Mouse (Mus musculus) limb, embryonic 14.5 days (tissue): ENCODE measurements around the gene Tmem266. TPM values are rescaled to one million over a fixed set of nuclear protein-coding genes. Genes with fewer than 3 reads are reported as not detected.

ENCODE experiments used
- ATAC-seq: fragments of 200-750 bp; cut with Nextera tagmentation; 2 replicates; pipeline ENCODE4 v1.8.0; 2017; ENCODE audit warnings: low read depth, moderate number of reproducible peaks, moderate TSS enrichment; ENCODE audit not compliant: low FRiP score
- DNase-seq: peaks from one replicate; pipeline ENCODE4 v3.0.0-alpha.2; 2015; ENCODE audit warnings: low spot score
- H3K27ac ChIP-seq: fragments of 300-500 bp; sonication (generic); replicated peaks from 2 replicates; pipeline ENCODE4 v1.5.1; 2014; ENCODE audit warnings: low read depth, mild to moderate bottlenecking, low read length, moderate library complexity, mixed read lengths
- H3K27me3 ChIP-seq: fragments of 300-500 bp; sonication (generic); 2 replicates; pipeline ENCODE4 v1.6.1; 2014; ENCODE audit warnings: low read length, mixed read lengths; ENCODE audit not compliant: control insufficient read depth, insufficient read depth
- H3K36me3 ChIP-seq: fragments of 300-500 bp; sonication (generic); 2 replicates; pipeline ENCODE4 v1.6.1; 2014; ENCODE audit warnings: mild to moderate bottlenecking, low read length, moderate library complexity, mixed read lengths; ENCODE audit not compliant: control insufficient read depth, insufficient read depth
- H3K4me1 ChIP-seq: fragments of 300-500 bp; sonication (generic); 2 replicates; pipeline ENCODE4 v1.6.1; 2014; ENCODE audit warnings: antibody characterized with exemption, low read length, mixed read lengths; ENCODE audit not compliant: control insufficient read depth, insufficient read depth
- H3K4me2 ChIP-seq: fragments of 300-500 bp; sonication (generic); replicated peaks from 2 replicates; pipeline ENCODE4 v1.6.1; 2014; ENCODE audit warnings: low read depth, mild to moderate bottlenecking, low read length, moderate library complexity; ENCODE audit not compliant: severe bottlenecking
- H3K4me3 ChIP-seq: fragments of 300-500 bp; sonication (generic); replicated peaks from 2 replicates; pipeline ENCODE4 v1.5.1; 2014; ENCODE audit warnings: low read length
- H3K9ac ChIP-seq: fragments of 300-500 bp; sonication (generic); 2 replicates; pipeline ENCODE4 v1.6.1; 2014; ENCODE audit warnings: mild to moderate bottlenecking, low read depth, low read length, moderate library complexity; ENCODE audit not compliant: severe bottlenecking
- H3K9me3 ChIP-seq: fragments of 300-500 bp; sonication (generic); 2 replicates; pipeline ENCODE4 v1.6.1; 2016; ENCODE audit warnings: low read length; ENCODE audit not compliant: control insufficient read depth
- POLR2A ChIP-seq: fragments of 200-500 bp; IDR thresholded peaks from 2 replicates; pipeline ENCODE4 v1.8.0; 2012; ENCODE audit warnings: inconsistent platforms, mild to moderate bottlenecking, moderate library complexity, borderline replicate concordance; ENCODE audit not compliant: insufficient read depth, insufficient read length; ENCODE audit errors: extremely low read depth
- WGBS: fragments of 180-500 bp; shearing (Covaris S2); extraction: QIAGEN DNeasy Blood & Tissue Kit; methylation state at CpG from one replicate; pipeline ENCODE4 v1.1.7; 2014; 5-methylcytosine and 5-hydroxymethylcytosine counted together
- polyA plus RNA-seq, 2 experiments: library from polyadenylated mRNA; depleted of rRNA in 1 of 2; stranded (reverse) in 1 of 2; unstranded in 1 of 2; fragments of >200 nt; fragmentation: Nextera tagmentation in 1 of 2; extraction: Ambion mirVana in 1 of 2; gene quantifications; 2 replicates each; pipeline versions ENCODE4 v1.2.1 to v1.2.3; 2012 to 2014

The Tmem266 gene
- polyA plus RNA-seq, 2 experiments = 0.40 to 1.3 TPM

DNA sequence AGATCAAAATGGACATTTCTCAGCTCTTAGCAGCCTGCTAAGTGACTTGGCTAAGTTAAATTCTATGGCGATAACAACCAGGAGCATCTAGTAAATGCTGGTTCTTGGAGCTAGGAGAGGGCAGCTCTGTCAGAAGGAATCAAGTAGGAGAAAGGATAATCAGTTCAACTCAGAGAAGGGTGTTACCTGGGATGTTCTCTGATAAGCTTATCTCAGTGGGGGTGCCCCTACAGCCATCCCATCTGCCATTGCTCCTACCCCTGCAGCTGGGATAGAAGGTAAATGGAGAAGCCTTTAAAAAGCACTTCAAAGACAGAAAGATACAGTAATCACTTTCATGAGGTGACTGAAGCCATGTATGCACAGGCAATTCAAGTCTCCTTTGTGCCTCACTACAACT lies 126.2 kb downstream of the Tmem266 start:
- Histone ChIP-seq H3K4me3 (no peak overlapping the region), H3K27me3 (no peaks in the 10 kb centered on the region), H3K9ac (no peak overlapping the region), H3K4me1 (peaks cover 19% of the 10 kb centered on the region), H3K36me3 (no peaks in the 10 kb centered on the region; the same call in 1 of the 2 replicates), H3K4me2 (no peak overlapping the region), H3K27ac (no peak overlapping the region), H3K9me3 (no peaks in the 10 kb centered on the region)
- ATAC-seq (no peak), DNase-seq (no peak)
- 94% methylated on average over 1 of the region's 1 CpGs for WGBS
- no peak for TF ChIP-seq POLR2A

DNA sequence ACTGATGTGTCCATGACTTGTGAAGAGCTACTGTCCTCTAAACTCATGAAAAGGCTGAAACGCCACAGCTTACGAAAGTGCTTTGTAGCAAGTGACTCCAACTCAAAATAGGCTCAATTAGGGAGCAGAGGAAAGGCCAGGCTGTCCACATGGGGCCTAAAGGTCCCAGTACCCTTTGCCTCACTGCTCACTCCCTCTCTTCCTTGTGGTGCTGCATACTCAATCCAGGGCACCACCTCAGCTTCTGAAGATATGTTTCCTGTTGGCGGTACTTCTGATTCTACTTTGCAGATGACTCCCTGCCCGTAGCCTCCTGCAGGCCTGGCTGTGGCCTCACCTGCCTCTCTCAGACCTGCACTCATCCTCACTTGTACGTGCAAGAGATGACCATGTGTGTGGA lies 126.7 kb downstream of the Tmem266 start:
- H3K27ac ChIP-seq = no peak overlapping the region
- ATAC-seq = no peak
- DNase-seq = no peak
- TF ChIP-seq POLR2A = no peak
- H3K27me3 ChIP-seq = no peaks in the 10 kb centered on the region
- 92% methylated on average over 5 of the region's 5 CpGs for WGBS
- no peaks in the 10 kb centered on the region; the same call in 1 of the 2 replicates for H3K36me3 ChIP-seq
- H3K9ac ChIP-seq = no peak overlapping the region
- no peaks in the 10 kb centered on the region for H3K9me3 ChIP-seq
- no peak overlapping the region for H3K4me3 ChIP-seq
- no peak overlapping the region for H3K4me2 ChIP-seq
- H3K4me1 ChIP-seq = peaks cover 15% of the 10 kb centered on the region

DNA sequence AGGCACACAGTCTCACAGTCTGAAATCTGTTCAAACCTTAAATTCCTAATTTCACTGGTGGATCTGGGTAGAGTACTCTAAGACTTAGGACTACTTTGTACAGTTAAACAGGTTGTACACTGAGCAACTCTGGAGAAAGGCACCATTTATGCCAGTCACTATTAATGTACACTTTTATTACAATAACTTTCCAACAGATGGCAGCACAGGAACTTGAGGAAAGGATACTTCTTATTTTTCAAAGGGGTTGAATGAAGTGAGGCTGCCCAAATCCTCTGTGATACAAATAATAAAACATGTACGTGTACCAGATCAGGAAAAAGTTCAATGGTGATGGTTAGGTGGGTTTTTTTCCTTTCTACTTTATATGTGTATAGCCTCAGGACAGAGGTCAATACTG lies 141.7 kb downstream of the Tmem266 start:
- no peaks in the 10 kb centered on the region for H3K27me3 ChIP-seq
- WGBS = 48% methylated on average over 1 of the region's 1 CpGs
- no peak for TF ChIP-seq POLR2A
- no peaks in the 10 kb centered on the region for H3K9me3 ChIP-seq
- H3K4me2 ChIP-seq = no peak overlapping the region
- H3K27ac ChIP-seq = no peak overlapping the region
- no peaks in the 10 kb centered on the region for H3K4me1 ChIP-seq
- H3K9ac ChIP-seq = no peak overlapping the region
- no peak for ATAC-seq
- no peak overlapping the region for H3K4me3 ChIP-seq
- H3K36me3 ChIP-seq = peaks cover 3% of the 10 kb centered on the region; the same call in 1 of the 2 replicates
- peak; percentile 54 for DNase-seq

DNA sequence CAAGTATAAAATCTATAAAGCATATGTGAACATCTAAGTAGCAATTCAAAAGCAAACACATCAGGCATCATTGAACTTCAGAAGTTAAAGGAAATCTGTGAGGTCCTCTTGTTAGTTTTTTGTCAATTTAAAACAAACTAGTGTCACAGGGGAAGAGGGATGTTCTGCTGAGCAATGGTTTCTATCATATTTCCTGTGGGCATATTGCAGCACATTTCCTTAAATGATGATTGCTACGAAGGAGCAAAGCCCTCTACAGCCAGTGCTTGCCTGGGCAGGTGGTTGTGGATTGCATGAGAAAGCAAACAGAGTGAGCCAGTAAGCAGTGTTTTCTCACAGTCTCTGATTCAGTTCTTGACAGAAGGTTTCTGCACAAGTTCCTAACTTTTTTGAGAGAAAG lies 149.4 kb downstream of the Tmem266 start:
- Histone ChIP-seq H3K27me3 (no peaks in the 10 kb centered on the region), H3K4me2 (no peak overlapping the region), H3K9me3 (no peaks in the 10 kb centered on the region), H3K9ac (no peak overlapping the region), H3K4me1 (no peaks in the 10 kb centered on the region), H3K36me3 (peaks cover 6% of the 10 kb centered on the region; the same call in 1 of the 2 replicates), H3K4me3 (no peak overlapping the region), H3K27ac (no peak overlapping the region)
- no peak for ATAC-seq
- WGBS = 56% methylated on average over 1 of the region's 1 CpGs
- TF ChIP-seq POLR2A = no peak
- no peak for DNase-seq

DNA sequence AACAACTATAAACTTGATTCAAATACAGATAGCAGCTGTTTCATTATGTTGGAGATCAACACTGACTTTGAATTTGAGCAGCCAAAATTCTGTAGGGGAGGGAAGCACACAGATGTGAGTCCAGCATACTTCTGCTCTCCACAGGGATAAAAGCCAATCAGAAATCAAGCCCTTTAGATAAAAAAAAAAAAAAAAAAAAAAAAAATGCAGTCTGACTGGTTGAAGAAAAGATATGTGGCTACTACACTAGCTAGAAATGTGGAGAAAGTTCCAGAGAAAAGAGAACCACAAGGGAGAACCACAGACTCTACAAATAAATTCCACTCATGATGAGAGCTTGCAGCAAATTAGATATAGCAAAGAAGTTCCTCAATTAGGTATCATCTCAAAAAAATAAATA lies 152.0 kb downstream of the Tmem266 start:
- H3K4me2 ChIP-seq = no peak overlapping the region
- no peak for DNase-seq
- H3K27ac ChIP-seq = no peak overlapping the region
- H3K9ac ChIP-seq = no peak overlapping the region
- no peak overlapping the region for H3K4me3 ChIP-seq
- H3K4me1 ChIP-seq = no peaks in the 10 kb centered on the region
- no peaks in the 10 kb centered on the region for H3K9me3 ChIP-seq
- no peaks in the 10 kb centered on the region for H3K27me3 ChIP-seq
- peaks cover 18% of the 10 kb centered on the region for H3K36me3 ChIP-seq
- no peak for ATAC-seq
- TF ChIP-seq POLR2A = no peak

DNA sequence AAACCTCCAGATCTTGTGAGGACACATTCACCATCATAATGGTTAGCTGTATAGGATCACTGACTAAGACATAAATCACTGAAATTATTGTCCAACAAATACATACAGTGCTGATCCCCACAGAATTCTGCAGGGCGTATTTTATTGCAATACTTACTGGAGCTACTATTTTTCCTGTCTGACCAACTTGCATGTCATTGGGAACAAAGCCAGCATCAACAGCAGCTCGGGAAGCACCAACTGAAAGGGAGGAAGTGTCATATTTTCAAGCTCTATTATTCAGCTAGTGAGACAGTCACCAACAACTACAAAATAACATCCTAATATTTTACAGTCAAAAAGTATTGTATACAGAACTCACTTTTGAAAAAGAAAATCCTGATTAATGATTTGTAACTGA lies 155.4 kb downstream of the Tmem266 start:
- TF ChIP-seq POLR2A = no peak
- no peak overlapping the region for H3K4me3 ChIP-seq
- WGBS = 70% methylated on average over 2 of the region's 2 CpGs
- no peak overlapping the region for H3K27ac ChIP-seq
- no peaks in the 10 kb centered on the region for H3K9me3 ChIP-seq
- H3K9ac ChIP-seq = no peak overlapping the region
- no peaks in the 10 kb centered on the region for H3K27me3 ChIP-seq
- H3K4me2 ChIP-seq = no peak overlapping the region
- ATAC-seq (no peak), DNase-seq (no peak)
- H3K4me1 ChIP-seq = no peaks in the 10 kb centered on the region
- peaks cover 25% of the 10 kb centered on the region for H3K36me3 ChIP-seq

Other genes starting within 250 kb of the Tmem266 start
- 18.8 and 19.8 TPM in 2 replicates for gene Ube2q2, start 178.1 kb upstream of the Tmem266 start, polyA plus RNA-seq (2012; rRNA removed)
- 40.6 and 44.6 TPM in 2 replicates for gene Ube2q2, start 178.1 kb upstream of the Tmem266 start, polyA plus RNA-seq (2014; fragmentation: Nextera tagmentation; extraction: Ambion mirVana)
- gene Fbxo22, start 118.0 kb upstream of the Tmem266 start, polyA plus RNA-seq (2012; rRNA removed) = 23.6 and 27.2 TPM in 2 replicates
- gene Fbxo22, start 118.0 kb upstream of the Tmem266 start, polyA plus RNA-seq (2014; fragmentation: Nextera tagmentation; extraction: Ambion mirVana) = 47.6 and 50.2 TPM in 2 replicates
- gene Nrg4, start 69 bp upstream of the Tmem266 start, polyA plus RNA-seq (2012; rRNA removed) = 0.99 and 1.1 TPM in 2 replicates
- 1.6 and 1.8 TPM in 2 replicates for gene Nrg4, start 69 bp upstream of the Tmem266 start, polyA plus RNA-seq (2014; fragmentation: Nextera tagmentation; extraction: Ambion mirVana)
- gene Etfa, start 185.3 kb downstream of the Tmem266 start, polyA plus RNA-seq (2012; rRNA removed) = 57.8 and 77.2 TPM in 2 replicates
- gene Etfa, start 185.3 kb downstream of the Tmem266 start, polyA plus RNA-seq (2014; fragmentation: Nextera tagmentation; extraction: Ambion mirVana) = 185 and 189 TPM in 2 replicates
- gene Isl2, start 211.8 kb downstream of the Tmem266 start, polyA plus RNA-seq (2012; rRNA removed) = 0.55 and 1.5 TPM in 2 replicates
- gene Isl2, start 211.8 kb downstream of the Tmem266 start, polyA plus RNA-seq (2014; fragmentation: Nextera tagmentation; extraction: Ambion mirVana) = 0.22 and 0.72 TPM in 2 replicates